Mouse (Mus musculus): Measurements from ENCODE around the gene Henmt1. TPM values are rescaled to one million over a fixed set of nuclear protein-coding genes. Genes with fewer than 3 reads are reported as not detected.

The Henmt1 gene
- polyA plus RNA-seq, 1 experiment from 2014 or later, result 3.1 TPM

DNA sequence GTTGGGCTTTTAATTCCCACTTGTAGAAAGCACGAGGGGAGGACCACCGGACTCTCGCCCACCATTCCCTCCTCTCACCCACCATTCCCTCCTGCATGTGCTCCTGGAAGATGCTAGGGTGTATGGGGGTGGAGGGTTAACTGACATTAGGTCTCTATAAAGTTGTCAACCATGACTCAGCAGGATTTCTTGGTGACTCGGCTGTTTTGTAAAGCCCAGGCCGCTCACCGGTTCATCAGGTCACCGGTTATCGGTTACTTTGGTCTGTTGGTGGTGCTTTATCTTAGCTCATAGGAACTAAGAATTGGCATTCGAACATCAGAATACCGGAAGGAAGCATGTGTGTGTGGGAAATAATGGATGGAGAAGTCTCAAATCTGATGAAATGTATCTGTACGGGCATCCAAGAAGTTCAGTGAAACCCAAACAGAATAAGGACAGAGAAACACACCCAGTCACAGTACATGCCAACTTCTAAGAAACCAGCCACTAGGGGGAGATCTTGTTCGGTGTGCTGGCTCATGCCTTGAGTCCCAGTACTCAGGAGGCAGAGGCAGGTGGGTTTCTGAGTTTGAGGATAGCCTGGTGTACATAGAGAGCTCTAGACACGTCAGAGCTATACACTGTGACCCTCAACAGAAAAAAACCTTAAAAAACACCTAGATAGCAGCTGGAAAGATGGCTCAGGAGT, 37.8 kb downstream of the Henmt1 start:
- Histone ChIP-seq H3K4me1 (ENCODE audit: control insufficient read depth, insufficient read depth, low read length) (no peaks in the 10 kb centered on the region), H3K9me3 (ENCODE audit: control insufficient read depth, low read length) (no peaks in the 10 kb centered on the region), H3K4me3 (ENCODE audit: low read depth, low read length) (no peak overlapping the region), H3K36me3 (ENCODE audit: control insufficient read depth, insufficient read depth, low read length) (peaks cover 13% of the 10 kb centered on the region), H3K27ac (ENCODE audit: low read depth, low read length) (no peak overlapping the region), H3K4me2 (ENCODE audit: low read depth, low read length) (no peak overlapping the region), H3K27me3 (ENCODE audit: control insufficient read depth, insufficient read depth, low read length) (no peaks in the 10 kb centered on the region), H3K9ac (replicated peaks; ENCODE audit: low read depth, low read length) (no peak overlapping the region)
- no peak for ATAC-seq (ENCODE audit: low read depth)
- 94% methylated on average over 13 of the region's 13 CpGs for WGBS

GRCm38 (mm10) chr3:108981946-108982345, 42.3 kb downstream of the Henmt1 start:
- peaks cover 13% of the 10 kb centered on the region for H3K36me3 ChIP-seq (ENCODE audit: control insufficient read depth, insufficient read depth, low read length)
- ATAC-seq (ENCODE audit: low read depth), result no peak
- no peak overlapping the region for H3K4me3 ChIP-seq (ENCODE audit: low read depth, low read length)
- WGBS, result 86% methylated on average over 6 of the region's 6 CpGs
- 0 out of 2 replicates have a peak, but pooled peaks cover under 1% of the 10 kb centered on the region for H3K4me1 ChIP-seq (ENCODE audit: control insufficient read depth, insufficient read depth, low read length)
- no peak overlapping the region for H3K27ac ChIP-seq (ENCODE audit: low read depth, low read length)
- no peak overlapping the region for H3K9ac ChIP-seq (replicated peaks; ENCODE audit: low read depth, low read length)
- no peak overlapping the region for H3K4me2 ChIP-seq (ENCODE audit: low read depth, low read length)
- H3K9me3 ChIP-seq (ENCODE audit: control insufficient read depth, low read length), result no peaks in the 10 kb centered on the region
- no peaks in the 10 kb centered on the region for H3K27me3 ChIP-seq (ENCODE audit: control insufficient read depth, insufficient read depth, low read length)

GRCm38 (mm10) chr3:108983989-108984388, 44.3 kb downstream of the Henmt1 start:
- no peak overlapping the region for H3K4me3 ChIP-seq (ENCODE audit: low read depth, low read length)
- ATAC-seq (ENCODE audit: low read depth), result no peak
- WGBS, result 86% methylated on average over 5 of the region's 5 CpGs
- no peak overlapping the region for H3K27ac ChIP-seq (ENCODE audit: low read depth, low read length)
- no peaks in the 10 kb centered on the region for H3K9me3 ChIP-seq (ENCODE audit: control insufficient read depth, low read length)
- 0 out of 2 replicates have a peak, but pooled peaks cover 7% of the 10 kb centered on the region for H3K36me3 ChIP-seq (ENCODE audit: control insufficient read depth, insufficient read depth, low read length)
- no peaks in the 10 kb centered on the region for H3K27me3 ChIP-seq (ENCODE audit: control insufficient read depth, insufficient read depth, low read length)
- H3K4me2 ChIP-seq (ENCODE audit: low read depth, low read length), result no peak overlapping the region
- H3K4me1 ChIP-seq (ENCODE audit: control insufficient read depth, insufficient read depth, low read length), result 0 out of 2 replicates have a peak, but pooled peaks cover 3% of the 10 kb centered on the region
- H3K9ac ChIP-seq (replicated peaks; ENCODE audit: low read depth, low read length), result no peak overlapping the region

DNA sequence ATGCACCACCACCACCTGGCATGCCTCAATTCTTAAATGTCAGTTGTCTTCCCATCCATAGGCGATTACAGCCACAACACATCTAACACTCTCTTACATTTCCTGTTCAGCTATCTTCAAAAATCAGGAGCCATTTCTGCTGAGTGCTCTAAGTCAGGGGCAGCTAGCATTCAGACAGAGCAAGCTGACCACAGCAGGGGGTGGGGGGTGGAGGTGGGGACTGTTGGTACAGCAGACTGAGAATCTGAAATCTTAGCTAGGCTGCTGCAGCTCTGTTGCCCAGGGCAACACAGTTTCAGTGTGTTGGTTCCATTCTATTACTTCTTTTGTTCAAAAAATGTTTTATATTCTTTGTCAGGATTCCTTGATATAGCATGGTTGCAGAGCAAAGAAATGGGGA, 46.9 kb downstream of the Henmt1 start:
- peak; percentile 38; the same call in 1 of the 2 replicates for ATAC-seq (ENCODE audit: low read depth)
- WGBS, result 73% methylated on average over 1 of the region's 1 CpGs
- H3K36me3 ChIP-seq (ENCODE audit: control insufficient read depth, insufficient read depth, low read length), result no peaks in the 10 kb centered on the region

DNA sequence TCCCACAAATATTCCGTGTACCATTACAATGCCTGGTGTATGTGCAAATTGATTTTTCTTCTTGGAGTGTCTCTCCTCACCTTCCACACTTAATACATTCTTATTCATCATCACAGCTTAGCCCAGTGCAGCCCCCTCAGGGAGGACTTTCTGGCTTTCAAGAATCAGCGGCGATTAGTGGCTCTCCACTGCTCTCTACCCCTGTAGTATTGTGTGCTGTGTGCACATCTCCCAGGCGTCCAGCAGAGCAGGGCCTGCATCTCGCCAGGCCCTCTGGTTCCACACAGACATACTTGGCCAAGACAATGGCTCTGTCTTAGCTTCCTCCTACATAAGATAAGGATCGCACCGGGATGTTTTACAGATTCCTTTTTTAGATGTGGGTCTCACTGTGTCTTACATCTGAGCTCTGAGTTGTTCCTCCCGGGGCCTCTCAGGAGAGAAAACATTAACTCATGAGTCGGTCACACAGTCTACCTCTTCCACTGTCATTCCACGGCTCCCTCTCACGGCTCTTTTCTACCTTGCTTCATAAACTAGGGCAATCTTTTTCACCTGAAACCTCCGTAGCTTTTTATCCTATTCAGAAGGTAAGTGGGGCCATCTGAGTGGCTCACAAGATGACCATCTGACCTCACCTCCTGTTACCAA, 47.5 kb downstream of the Henmt1 start:
- Histone ChIP-seq H3K9me3 (ENCODE audit: control insufficient read depth, low read length) (no peaks in the 10 kb centered on the region), H3K27me3 (ENCODE audit: control insufficient read depth, insufficient read depth, low read length) (no peaks in the 10 kb centered on the region), H3K9ac (replicated peaks; ENCODE audit: low read depth, low read length) (no peak overlapping the region), H3K4me2 (ENCODE audit: low read depth, low read length) (no peak overlapping the region), H3K27ac (ENCODE audit: low read depth, low read length) (no peak overlapping the region), H3K4me1 (ENCODE audit: control insufficient read depth, insufficient read depth, low read length) (0 out of 2 replicates have a peak, but pooled peaks cover 3% of the 10 kb centered on the region), H3K36me3 (ENCODE audit: control insufficient read depth, insufficient read depth, low read length) (peaks cover 1% of the 10 kb centered on the region; the same call in 1 of the 2 replicates), H3K4me3 (ENCODE audit: low read depth, low read length) (no peak overlapping the region)
- peak; percentile 31; the same call in 1 of the 2 replicates for ATAC-seq (ENCODE audit: low read depth)
- 71% methylated on average over 12 of the region's 12 CpGs for WGBS

More for the DNA sequence above, 46.9 kb downstream of the Henmt1 start:
- no peak overlapping the region for H3K4me3 ChIP-seq (ENCODE audit: low read depth, low read length)
- H3K27ac ChIP-seq (ENCODE audit: low read depth, low read length), result no peak overlapping the region
- no peaks in the 10 kb centered on the region for H3K27me3 ChIP-seq (ENCODE audit: control insufficient read depth, insufficient read depth, low read length)
- H3K4me1 ChIP-seq (ENCODE audit: control insufficient read depth, insufficient read depth, low read length), result 0 out of 2 replicates have a peak, but pooled peaks cover 3% of the 10 kb centered on the region
- H3K4me2 ChIP-seq (ENCODE audit: low read depth, low read length), result no peak overlapping the region
- H3K9ac ChIP-seq (replicated peaks; ENCODE audit: low read depth, low read length), result no peak overlapping the region
- H3K9me3 ChIP-seq (ENCODE audit: control insufficient read depth, low read length), result no peaks in the 10 kb centered on the region

DNA sequence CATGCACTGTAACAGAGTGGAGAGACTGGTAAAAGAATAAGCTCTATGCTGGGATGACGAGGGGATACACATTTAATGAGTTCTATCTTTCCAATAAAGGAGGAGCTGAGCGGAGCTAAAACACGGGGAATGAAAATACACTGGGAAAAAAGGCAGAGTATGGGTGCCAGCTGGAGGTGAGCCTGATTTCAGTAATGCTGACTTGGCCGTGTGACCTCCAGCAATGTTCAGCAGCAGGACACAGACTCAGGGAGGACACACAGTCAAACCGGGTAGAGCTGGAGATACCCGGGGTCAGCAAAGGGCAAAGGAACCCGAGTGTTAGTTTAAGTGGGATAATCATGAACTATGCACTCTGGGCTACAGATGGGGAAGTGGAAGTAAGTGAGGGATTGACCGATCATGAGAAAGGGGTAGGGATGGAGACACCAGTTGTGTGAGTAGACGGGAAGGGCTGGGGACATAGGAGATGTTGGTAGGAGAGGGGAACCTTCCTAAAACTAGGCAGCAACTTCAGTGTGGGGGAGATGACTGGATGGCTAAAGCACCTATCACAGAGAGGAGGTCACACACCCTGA, 50.4 kb downstream of the Henmt1 start:
- ATAC-seq (ENCODE audit: low read depth), result no peak
- Histone ChIP-seq H3K4me3 (ENCODE audit: low read depth, low read length) (no peak overlapping the region), H3K36me3 (ENCODE audit: control insufficient read depth, insufficient read depth, low read length) (peaks cover 4% of the 10 kb centered on the region; the same call in 1 of the 2 replicates), H3K4me1 (ENCODE audit: control insufficient read depth, insufficient read depth, low read length) (0 out of 2 replicates have a peak, but pooled peaks cover 3% of the 10 kb centered on the region), H3K27me3 (ENCODE audit: control insufficient read depth, insufficient read depth, low read length) (no peaks in the 10 kb centered on the region), H3K27ac (ENCODE audit: low read depth, low read length) (no peak overlapping the region), H3K4me2 (ENCODE audit: low read depth, low read length) (no peak overlapping the region), H3K9me3 (ENCODE audit: control insufficient read depth, low read length) (no peaks in the 10 kb centered on the region), H3K9ac (replicated peaks; ENCODE audit: low read depth, low read length) (no peak overlapping the region)
- 86% methylated on average over 9 of the region's 9 CpGs for WGBS

GRCm38 (mm10) chr3:108994477-108994876, 54.8 kb downstream of the Henmt1 start:
- no peaks in the 10 kb centered on the region for H3K4me1 ChIP-seq (ENCODE audit: control insufficient read depth, insufficient read depth, low read length)
- no peaks in the 10 kb centered on the region for H3K27me3 ChIP-seq (ENCODE audit: control insufficient read depth, insufficient read depth, low read length)
- H3K27ac ChIP-seq (ENCODE audit: low read depth, low read length), result no peak overlapping the region
- H3K9me3 ChIP-seq (ENCODE audit: control insufficient read depth, low read length), result no peaks in the 10 kb centered on the region
- WGBS, result 93% methylated on average over 2 of the region's 2 CpGs
- no peak overlapping the region for H3K9ac ChIP-seq (replicated peaks; ENCODE audit: low read depth, low read length)
- no peak for ATAC-seq (ENCODE audit: low read depth)
- H3K4me3 ChIP-seq (ENCODE audit: low read depth, low read length), result no peak overlapping the region
- H3K4me2 ChIP-seq (ENCODE audit: low read depth, low read length), result no peak overlapping the region
- H3K36me3 ChIP-seq (ENCODE audit: control insufficient read depth, insufficient read depth, low read length), result peaks cover 4% of the 10 kb centered on the region; the same call in 1 of the 2 replicates

DNA sequence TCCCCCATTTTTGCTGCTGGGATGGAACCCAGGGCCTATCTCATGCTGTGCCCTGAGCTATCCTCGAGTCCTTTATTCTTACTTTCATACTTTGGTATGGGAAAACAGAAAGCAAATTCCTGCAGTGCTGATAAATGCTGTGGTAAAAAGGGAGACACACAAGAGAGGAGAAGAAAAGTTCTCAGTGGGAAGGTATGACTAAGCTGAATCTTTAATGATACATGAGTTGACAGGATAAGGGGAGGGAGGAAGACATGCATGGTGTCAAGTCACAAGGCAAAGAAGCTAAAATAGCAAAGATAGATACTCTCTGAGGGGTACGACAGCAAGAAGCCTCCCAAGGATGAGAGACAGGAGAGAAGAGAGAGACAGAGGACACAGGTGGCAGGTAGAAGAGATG, 55.7 kb downstream of the Henmt1 start:
- H3K27me3 ChIP-seq (ENCODE audit: control insufficient read depth, insufficient read depth, low read length), result no peaks in the 10 kb centered on the region
- H3K27ac ChIP-seq (ENCODE audit: low read depth, low read length), result no peak overlapping the region

DNA sequence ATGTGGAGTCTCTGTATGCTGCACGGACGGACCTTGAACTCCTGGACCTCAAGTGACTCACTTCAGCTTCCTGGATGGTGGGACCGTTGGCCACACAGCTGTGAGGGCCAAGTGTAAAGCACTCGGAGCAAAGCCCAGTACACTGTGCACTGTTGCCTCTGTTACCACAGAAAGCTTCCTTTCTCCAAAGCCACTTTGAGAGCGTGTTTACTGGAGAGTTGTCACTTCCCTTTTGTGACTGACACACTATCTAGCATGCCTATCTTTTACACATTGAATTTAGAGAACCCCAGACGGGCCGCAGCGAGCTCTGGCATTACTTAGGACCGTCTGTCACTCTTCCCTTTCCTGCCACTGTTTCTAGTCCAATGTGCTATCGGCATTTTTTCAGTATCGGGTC, 57.6 kb downstream of the Henmt1 start:
- no peak overlapping the region for H3K4me3 ChIP-seq (ENCODE audit: low read depth, low read length)
- no peak for ATAC-seq (ENCODE audit: low read depth)
- H3K27ac ChIP-seq (ENCODE audit: low read depth, low read length), result no peak overlapping the region
- WGBS, result 84% methylated on average over 11 of the region's 11 CpGs
- no peaks in the 10 kb centered on the region for H3K27me3 ChIP-seq (ENCODE audit: control insufficient read depth, insufficient read depth, low read length)
- peaks cover 1% of the 10 kb centered on the region; the same call in 1 of the 2 replicates for H3K36me3 ChIP-seq (ENCODE audit: control insufficient read depth, insufficient read depth, low read length)
- H3K4me1 ChIP-seq (ENCODE audit: control insufficient read depth, insufficient read depth, low read length), result no peaks in the 10 kb centered on the region
- no peaks in the 10 kb centered on the region for H3K9me3 ChIP-seq (ENCODE audit: control insufficient read depth, low read length)
- no peak overlapping the region for H3K9ac ChIP-seq (replicated peaks; ENCODE audit: low read depth, low read length)
- H3K4me2 ChIP-seq (ENCODE audit: low read depth, low read length), result no peak overlapping the region

More for the DNA sequence above, 55.7 kb downstream of the Henmt1 start:
- no peak overlapping the region for H3K4me2 ChIP-seq (ENCODE audit: low read depth, low read length)
- WGBS, result 96% methylated on average over 2 of the region's 2 CpGs
- H3K9me3 ChIP-seq (ENCODE audit: control insufficient read depth, low read length), result no peaks in the 10 kb centered on the region
- H3K9ac ChIP-seq (replicated peaks; ENCODE audit: low read depth, low read length), result no peak overlapping the region
- peaks cover 4% of the 10 kb centered on the region; the same call in 1 of the 2 replicates for H3K36me3 ChIP-seq (ENCODE audit: control insufficient read depth, insufficient read depth, low read length)
- H3K4me3 ChIP-seq (ENCODE audit: low read depth, low read length), result no peak overlapping the region
- no peak for ATAC-seq (ENCODE audit: low read depth)
- no peaks in the 10 kb centered on the region for H3K4me1 ChIP-seq (ENCODE audit: control insufficient read depth, insufficient read depth, low read length)
